Mouse (Mus musculus): Measurements from ENCODE around the gene Sphk2. TPM values are rescaled to one million over a fixed set of nuclear protein-coding genes. Genes with fewer than 3 reads are reported as not detected.

Sphk2 gene
- total RNA-seq (2021) = 10 to 100 TPM; 12.0 to 13.2 TPM
- long read RNA-seq, experiment 1, transcript Sphk2-202 (7 exons, 3,548 nt) = major isoform, 6 of 15 reads
- long read RNA-seq, experiment 1, partial matches to known transcripts = 1 of 15 reads
- long read RNA-seq, experiment 1, other reads (novel, unspliced or antisense) = 5 of 15 reads
- long read RNA-seq, experiment 2, transcript Sphk2-202 (7 exons, 3,548 nt) = major isoform, 11 of 16 reads
- long read RNA-seq, experiment 2, partial matches to known transcripts = 2 of 16 reads
- long read RNA-seq, experiment 2, other reads (novel, unspliced or antisense) = 3 of 16 reads

DNA sequence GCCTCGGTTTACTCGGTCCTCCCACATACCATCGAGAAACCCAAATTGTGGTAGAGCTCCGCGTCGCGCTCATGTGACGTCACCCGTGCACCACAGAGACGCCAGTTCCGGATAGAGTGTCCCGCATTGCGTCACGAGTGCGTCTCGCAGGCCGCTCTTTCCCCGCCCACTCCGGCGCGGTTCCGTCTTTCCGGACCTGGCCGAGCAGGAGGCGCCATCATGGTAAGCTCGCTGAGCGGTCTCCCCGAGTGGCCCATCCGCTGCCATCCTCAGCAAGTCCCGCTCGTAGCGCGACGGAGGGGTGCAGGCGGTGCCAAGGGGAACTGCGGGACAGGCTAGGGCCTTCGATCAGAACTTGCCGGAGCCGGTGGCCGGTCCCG, at the start of gene Sphk2:
Gene Sphk2 (minus strand): TSS at position 85 of the 380 bp plus-strand sequence.
- peak; percentile 99 for DNase-seq
- intact Hi-C loops (cut with DNase I; ENCODE audit: low total_unique reads) = no loop called here

DNA sequence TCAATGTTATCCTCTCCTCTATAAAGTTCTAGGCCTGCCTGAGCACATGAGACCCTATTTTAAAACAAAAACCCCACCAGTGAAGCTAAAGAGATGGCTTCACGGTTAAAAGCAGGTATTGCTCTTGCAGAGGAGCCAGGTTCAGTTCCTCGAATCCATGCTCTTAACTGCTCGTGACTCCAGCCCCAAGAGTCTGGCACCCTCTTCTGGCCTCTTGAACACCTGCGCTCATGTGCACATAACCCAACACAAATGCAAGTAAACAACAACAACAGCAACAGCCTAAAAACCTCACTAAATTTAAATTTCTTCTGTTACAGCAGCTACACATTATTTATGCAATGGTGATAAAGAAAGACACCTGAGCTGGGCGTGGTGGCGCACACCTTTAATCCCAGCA, 49.7 kb upstream of the Sphk2 start:
- intact Hi-C loops (cut with DNase I; ENCODE audit: low total_unique reads) = no loop called here
- DNase-seq = no peak

DNA sequence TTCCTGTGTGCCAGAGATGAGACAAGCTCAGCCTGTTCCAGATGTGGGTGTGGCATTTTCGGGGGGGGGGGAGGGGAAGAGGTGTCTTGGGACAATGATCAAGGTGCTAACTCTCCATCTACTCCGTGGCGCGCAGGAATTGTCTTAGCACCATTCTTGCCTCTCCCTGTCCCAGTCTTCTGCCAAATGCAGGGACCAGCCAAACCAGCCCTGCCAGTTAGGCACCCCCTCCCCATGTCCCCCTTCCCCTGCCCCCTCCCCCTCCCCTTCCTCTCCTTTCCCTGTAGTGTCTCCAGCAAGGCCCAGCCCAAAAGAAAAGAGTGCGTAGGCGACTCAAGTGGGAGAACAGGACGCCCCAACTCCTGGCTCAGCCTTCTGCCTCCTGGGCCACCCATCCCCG, 49.0 kb upstream of the Sphk2 start:
- intact Hi-C loops (cut with DNase I; ENCODE audit: low total_unique reads) = no loop called here
- DNase-seq = no peak

DNA sequence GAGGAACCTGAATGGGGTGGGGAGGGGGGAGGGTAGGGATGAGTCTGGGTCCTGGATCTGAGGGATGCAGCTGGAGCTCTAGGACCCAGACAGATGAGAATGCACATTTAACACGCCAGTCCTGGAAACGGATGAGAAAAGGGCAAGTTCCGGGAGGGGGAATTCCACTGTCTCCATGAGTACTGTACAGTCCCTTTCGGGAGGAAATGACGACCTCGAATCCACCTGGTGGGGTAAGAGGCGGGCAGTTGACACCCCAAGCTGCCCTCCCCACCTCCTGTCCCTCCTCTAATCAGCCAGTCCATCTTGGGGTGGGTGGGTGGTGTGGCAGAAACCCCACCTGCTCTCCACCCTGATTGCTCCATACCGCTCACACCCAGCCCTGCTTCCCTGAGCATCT, 48.2 kb upstream of the Sphk2 start:
- intact Hi-C loops (cut with DNase I; ENCODE audit: low total_unique reads) = no loop called here
- no peak for DNase-seq

DNA sequence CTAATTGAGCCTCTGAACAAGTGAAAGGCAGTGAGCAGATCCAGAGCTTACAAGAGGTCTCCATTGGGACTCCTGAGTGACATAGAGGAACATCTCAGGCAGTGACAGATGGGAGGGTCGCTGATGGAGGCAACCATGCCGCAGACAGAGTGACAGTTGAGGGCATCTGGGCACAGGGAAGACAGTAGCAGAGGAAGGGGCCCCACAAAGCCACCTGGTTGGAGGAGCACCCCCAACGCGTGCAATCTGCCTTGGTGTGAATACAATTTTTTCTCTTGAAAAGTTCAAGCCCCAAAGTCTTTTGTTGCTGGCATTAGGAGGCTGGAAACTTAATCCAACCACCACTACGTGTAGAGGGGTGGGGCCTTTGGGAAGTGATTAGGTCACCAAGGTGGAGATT, 42.3 kb upstream of the Sphk2 start:
- intact Hi-C loops (cut with DNase I; ENCODE audit: low total_unique reads) = no loop called here
- no peak for DNase-seq

DNA sequence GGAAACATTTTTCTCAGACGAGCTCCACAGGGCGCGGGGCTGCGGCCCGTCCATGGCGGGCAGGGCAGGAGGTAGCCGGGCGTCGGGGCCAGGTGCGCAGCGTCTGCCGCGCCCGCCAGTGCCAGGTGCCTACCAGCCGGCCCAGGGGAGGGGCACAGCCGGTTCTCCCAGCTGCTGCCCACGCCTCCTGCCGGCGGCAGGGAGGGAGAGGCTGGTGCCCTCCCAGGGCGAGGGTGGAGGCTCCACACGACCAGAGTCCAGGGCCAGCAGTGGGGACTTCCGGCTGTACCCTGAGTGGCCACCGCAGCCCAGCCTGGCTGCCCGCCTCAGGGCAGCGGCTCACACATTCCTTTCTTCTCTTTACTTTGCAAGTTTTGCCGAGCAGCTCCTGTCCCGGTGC, 41.6 kb upstream of the Sphk2 start:
- no peak for DNase-seq
- intact Hi-C loops (cut with DNase I; ENCODE audit: low total_unique reads) = no loop called here

DNA sequence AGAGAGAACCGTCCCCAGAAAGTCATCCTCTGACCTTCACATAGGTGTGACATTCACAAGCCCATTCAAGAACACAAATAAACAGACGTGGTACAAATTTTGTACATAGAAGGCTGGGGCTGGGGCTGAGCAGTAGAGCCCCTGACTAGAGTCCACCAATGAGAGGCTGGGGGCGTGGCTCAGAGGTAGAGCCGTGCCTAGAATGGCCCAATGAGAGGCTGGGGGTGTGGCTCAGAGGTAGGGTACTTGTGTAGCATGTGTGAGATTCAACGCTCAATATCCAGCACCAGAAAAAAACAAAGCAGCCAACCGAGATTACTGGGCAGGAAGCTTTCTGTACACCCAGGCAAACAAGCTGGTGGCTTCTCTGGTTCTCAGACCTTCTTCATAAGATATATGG, 37.9 kb upstream of the Sphk2 start:
- no peak for DNase-seq
- intact Hi-C loops (cut with DNase I; ENCODE audit: low total_unique reads) = no loop called here

DNA sequence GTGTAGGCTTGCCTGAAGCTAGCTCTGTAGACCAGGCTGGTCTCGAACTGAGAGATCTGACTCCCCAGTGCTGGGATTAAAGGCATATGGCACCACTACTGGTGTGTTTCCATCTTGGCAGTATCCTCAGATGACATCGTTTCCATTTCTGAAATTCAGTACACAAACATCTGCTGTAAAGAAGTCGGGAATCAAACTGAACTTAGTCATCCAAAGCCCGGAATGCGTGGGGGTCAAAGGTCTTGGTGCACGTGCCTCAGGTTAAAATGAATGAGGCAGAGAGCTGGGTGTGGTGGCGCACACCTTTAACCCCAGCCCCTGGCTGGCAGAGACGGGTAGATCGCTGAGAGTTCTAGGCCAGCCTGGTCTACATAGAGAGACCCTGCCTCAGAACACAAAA, 32.4 kb upstream of the Sphk2 start:
- no peak for DNase-seq
- intact Hi-C loops (cut with DNase I; ENCODE audit: low total_unique reads) = no loop called here

DNA sequence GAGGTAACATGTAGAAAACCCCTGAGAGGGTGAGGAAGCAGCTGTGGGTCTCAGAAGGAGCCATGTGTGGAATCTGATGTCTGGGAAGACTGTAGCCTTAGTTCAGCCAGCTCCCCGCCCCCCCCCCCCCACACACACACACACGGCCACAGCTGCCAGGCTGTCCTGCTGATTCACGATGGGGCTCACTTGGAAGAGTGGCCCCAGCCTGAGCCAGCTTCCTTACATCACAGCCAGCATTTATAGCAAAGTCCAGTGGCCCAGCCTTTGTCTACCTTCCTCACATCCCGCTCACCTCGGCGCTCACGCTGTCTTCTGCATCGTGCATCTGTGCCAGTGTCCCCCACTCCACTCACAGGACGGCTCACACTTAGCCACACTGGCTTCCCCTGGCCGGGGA, 31.6 kb upstream of the Sphk2 start:
- DNase-seq = no peak
- intact Hi-C loops (cut with DNase I; ENCODE audit: low total_unique reads) = no loop called here

DNA sequence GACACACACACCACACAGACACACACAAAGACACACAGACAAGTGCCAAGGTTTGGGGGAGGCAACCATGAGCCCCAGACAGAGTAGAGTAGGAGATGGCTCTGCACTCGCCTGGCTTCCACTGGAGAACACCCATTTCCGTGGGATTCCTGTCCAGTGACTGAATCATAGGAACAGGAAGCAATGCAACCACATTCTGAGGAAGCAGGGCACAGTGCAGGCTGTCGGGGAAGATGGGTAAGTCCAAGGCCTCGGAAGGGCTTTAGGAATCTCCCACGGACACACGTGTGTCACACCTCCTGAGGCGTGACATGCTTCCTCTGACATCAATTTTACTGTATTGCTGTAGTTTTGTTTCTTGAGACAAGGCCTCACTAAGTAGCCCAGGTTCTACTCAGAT, 30.3 kb upstream of the Sphk2 start:
- intact Hi-C loops (cut with DNase I; ENCODE audit: low total_unique reads) = no loop called here
- no peak for DNase-seq

DNA sequence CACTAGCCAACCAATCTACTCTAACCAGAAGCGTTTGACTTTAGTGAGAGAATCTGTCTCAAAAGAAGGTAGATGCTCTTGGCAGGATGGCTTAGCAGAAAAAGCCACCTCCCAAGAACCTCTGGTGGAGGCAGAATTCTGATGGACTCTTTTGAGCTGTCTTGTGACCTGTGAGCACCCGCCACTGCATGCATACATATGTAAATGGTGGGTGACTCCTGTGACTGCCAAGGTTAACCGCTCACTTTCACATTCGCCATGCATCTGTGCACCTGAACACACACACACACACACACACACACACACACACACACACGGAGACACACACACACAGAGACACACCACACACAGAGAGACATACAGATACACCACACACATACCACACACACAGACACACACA, 29.6 kb upstream of the Sphk2 start:
- intact Hi-C loops (cut with DNase I; ENCODE audit: low total_unique reads) = no loop called here
- DNase-seq = no peak

DNA sequence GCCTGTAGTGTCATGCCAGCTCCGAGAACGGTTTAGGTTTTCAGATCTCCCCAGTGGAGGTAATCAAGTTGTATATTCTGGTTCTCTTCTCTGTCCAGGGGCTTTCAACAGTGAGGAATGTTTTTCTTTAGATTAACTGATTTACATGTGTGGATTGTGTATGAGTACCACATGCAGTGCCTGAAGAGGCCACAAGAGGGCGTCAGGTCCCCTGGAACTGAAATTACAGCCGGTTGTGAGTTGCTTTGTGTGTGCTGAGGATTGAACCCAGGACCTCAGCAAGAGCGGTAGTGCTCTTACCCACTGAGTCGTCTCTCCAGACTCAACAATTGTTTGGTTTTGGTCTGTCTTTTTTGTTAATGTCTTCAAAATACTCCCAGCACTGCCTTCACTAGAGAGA, 28.7 kb upstream of the Sphk2 start:
- no peak for DNase-seq
- intact Hi-C loops (cut with DNase I; ENCODE audit: low total_unique reads) = no loop called here

DNA sequence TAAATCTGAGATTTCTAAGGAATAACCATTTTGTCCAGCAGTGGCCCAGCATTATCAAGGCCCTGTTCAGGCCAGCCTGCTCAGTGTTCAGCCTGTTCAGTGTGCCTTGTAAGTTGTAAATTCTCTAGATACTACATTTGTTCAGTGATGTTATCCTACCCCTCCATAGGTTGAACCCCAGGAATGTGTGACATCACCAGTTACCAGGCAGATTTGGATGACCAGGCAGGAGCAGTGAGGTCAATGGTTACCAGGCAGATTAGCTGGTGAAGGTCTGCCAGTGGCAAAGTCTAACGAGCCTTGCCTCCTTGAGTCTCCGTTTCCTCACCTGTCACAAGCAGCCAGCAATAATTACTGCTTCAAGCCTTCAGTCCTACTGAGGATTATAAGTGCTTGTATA, 26.6 kb upstream of the Sphk2 start:
- intact Hi-C loops (cut with DNase I; ENCODE audit: low total_unique reads) = loop anchor here (2.0 kb wide), 1 partner anchor 50 kb away; no protein-coding TSS in a partner anchor
- peak; percentile 72 for DNase-seq

DNA sequence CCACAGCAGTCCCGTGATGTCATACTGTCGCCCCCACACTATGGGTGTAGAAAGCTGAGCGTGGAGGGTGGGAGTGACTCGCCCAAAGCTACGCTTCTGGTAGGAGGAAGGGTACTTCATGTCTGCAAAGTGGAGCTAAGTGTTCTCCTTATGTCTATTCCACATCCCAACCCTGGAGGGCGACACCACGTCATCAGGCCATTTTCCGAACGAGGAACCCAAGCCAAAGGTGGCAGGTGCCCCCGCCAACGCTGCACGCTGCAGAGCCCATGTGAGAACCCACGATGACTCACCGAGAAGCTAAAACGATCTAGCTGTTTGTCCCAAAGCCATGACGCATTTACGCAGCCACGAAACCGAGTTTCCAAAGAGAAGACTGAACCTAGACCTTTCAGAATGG, 24.5 kb upstream of the Sphk2 start:
- DNase-seq = no peak
- intact Hi-C loops (cut with DNase I; ENCODE audit: low total_unique reads) = no loop called here

DNA sequence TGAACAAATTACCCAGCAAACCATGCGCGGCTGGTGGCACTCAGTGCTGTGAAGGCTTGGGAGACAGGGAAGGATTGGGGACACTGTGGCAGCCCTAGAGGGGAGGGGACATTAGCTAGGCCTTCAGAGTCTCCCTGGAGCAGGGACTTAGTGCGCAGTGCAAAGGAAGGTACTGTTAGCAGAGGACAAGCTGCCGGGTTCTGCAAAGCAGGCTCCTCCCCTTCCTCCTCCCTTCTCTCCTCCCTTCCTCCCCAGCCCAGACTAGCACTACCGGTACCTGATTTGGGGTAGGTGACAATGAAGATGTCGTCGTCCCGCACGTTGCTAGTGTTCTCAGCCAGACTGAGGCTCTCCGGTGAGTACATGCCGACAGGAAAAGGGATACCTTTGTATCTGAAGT, 24.0 kb upstream of the Sphk2 start:
- DNase-seq = no peak
- intact Hi-C loops (cut with DNase I; ENCODE audit: low total_unique reads) = no loop called here

DNA sequence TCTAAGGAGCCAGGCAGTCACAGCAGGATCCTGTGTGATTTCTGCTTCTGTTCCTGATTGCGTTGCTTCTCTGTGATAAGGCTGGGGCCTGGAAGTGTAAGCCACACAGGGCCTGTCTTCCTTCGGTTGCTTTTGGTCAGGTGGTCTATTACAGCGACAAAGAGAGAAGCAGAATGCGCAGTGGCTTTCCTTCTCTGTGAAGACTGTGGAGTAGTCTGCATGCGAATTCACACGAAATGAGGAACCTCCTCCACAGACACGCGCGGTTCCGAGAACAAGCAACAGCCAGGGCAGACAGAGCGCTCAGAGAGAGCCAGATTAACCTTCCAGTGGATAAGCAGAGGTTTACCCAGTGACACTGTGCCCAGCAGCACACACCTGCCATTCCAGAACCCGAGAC, 23.5 kb upstream of the Sphk2 start:
- intact Hi-C loops (cut with DNase I; ENCODE audit: low total_unique reads) = no loop called here
- no peak for DNase-seq

DNA sequence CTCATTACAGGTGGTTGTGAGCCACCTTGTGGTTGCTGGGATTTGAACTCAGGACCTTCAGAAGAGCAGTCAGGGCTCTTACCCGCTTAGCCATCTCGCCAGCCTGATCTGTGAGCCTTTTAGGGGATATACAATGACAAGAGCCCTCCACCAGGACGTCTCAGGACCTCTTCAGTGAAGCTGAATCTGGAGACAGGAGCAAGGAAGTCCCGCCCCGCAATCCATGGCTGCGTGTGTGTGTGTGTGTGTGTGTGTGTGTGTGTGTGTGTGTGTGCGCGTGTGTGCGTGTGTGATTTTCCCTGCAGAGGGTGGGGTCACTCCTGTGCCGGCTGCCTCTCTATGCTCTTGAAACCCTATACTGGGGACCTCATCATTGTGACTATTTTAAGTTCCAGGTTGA, 22.0 kb upstream of the Sphk2 start:
- intact Hi-C loops (cut with DNase I; ENCODE audit: low total_unique reads) = loop anchor here (2.0 kb wide), 1 partner anchor 61 kb away; no protein-coding TSS in a partner anchor
- no peak for DNase-seq

DNA sequence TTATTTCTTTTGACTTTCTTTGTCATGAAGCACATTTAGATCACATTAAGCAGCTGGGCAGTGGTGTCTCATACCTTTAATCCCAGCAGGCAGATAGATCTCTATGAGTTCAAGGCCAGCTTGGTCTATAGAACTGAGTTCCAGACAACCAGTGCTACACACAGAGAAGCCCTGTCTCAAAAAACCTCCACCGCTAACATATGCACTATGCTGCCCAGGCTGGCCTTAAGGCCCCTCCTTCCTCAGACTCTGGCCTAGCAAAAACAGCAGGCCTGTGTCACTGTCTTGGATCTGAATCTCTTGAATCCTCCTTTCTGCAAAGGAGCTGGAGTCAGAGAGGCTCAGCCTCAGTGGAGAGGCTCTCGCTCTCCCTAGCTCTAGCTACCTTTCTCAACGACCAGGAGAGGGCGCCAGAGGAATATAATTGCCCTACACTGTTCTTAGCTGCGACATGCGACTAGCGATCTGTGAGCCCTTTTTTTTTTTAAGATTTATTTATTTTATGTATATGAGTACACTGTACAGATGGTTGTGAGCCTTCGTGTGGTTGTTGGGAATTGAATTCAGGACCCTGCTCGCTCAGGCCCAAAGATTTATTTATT, 21.5 kb upstream of the Sphk2 start:
- peak; percentile 75 for DNase-seq
- intact Hi-C loops (cut with DNase I; ENCODE audit: low total_unique reads) = loop anchor here (2.0 kb wide), 1 partner anchor 62 kb away; no protein-coding TSS in a partner anchor

DNA sequence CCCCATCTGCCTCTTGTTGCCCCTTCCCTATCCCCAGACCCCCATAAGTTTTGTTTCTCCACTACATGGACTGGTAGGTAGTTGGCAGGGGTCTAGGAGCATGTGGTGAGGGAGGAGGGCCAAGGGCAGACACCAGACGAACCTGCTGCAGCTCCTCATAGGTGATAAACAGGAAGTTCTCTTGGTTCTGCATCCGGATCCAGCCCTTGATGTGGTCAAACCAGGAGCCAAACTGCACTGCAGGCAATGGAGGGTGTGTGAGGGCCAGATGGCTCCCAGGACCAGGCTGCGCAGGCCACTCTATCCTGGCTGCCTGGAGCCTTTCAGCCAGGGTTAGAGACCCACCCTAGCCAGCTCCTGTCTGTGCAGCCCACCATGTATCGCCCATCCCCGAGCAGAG, 15.7 kb upstream of the Sphk2 start:
- intact Hi-C loops (cut with DNase I; ENCODE audit: low total_unique reads) = no loop called here
- no peak for DNase-seq

DNA sequence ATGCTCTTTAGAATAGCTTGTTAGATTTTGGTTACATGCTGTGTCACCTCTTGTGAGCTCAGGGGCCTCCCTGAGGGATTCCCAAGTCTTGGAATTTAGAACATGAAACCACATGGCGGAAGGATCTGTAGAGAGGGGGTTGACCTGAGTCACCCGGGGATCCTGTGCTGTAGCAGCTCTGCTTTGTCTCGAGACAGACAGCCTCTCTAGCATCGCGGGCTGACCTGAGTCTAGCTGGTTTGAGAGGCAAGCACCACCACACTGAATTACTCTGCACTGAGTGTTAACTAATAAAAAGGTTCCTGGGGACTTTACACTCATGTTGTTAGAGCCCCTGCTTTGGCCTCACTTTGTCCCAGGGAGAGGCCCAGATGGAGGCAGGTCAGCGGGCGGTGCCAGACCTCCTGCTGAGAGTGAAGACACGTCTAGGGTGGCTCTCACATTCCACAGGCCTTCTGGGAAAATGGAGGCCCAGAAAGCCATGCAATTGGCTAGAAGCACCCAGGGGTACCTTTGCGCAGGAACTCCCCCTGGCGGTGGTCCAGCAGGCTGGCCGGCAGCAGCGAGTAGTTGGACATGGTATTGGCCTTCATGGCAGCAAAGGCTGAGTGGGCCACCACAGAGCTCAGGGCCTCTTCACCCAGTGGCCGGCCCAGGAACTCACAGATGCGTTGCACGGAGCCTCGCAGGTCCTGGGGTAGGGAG, 13.1 kb upstream of the Sphk2 start:
- intact Hi-C loops (cut with DNase I; ENCODE audit: low total_unique reads) = no loop called here
- DNase-seq = no peak

DNA sequence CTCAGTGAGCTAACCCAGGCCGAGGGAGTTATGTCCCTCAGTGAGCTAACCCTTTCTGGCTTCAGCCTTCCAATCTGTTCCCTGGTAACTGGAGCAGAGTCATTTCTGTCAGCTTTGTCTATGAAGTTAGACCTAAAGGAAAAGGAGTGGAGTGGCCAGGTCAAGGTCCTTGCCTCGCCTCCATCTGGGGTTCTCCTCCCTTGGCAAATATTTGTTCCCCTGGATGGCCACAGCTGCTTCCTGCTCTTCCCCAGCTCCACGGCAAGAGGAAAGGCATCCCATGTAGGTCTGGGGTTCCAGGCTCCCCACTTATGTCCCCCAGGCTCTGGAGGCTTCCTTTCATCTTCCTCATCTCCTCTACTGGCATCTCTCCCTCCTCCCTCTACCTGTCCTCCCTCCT, 9.8 kb upstream of the Sphk2 start:
- intact Hi-C loops (cut with DNase I; ENCODE audit: low total_unique reads) = no loop called here

More for the DNA sequence above, 9.8 kb upstream of the Sphk2 start:
- DNase-seq = no peak

Measured in gastrocnemius, postnatal 14 days (tissue).